Mouse (Mus musculus): ENCODE results near the gene Syt2. TPM values are rescaled to one million over a fixed set of nuclear protein-coding genes. Genes with fewer than 3 reads are reported as not detected.

Gene Syt2
- polyA plus RNA-seq, 1 experiment: not detected

DNA sequence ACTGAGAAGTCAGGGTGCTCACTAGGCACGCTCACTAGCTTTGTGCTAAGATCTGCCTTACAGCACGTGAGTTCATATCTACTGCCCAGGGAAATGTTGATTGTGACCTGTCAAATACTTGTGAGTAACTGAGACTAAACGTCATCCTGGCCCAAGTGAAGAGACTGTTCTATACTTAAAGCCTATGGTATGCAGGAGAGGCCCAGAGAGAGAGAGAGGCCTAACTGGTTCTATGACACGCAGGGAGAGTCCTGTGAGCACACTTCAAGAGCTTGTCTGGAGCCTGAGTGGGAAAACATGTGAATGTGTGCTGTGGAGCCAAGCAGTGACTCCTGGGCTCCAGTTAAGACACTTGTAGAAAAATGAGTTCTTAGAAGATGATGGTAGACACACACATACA, 137.5 kb downstream of the Syt2 start:
- no peaks in the 10 kb centered on the region for H3K36me3 ChIP-seq (ENCODE audit: control insufficient read depth, insufficient read depth, low read length)
- 93% methylated on average over 4 of the region's 4 CpGs for WGBS
- DNase-seq (ENCODE audit: low read depth in 1 of 2, low spot score in 2 of 2): no peak
- TF ChIP-seq POLR2A (IDR thresholded peaks at IDR 0.05; ENCODE audit: low read depth, low read length) (no peak), CTCF (IDR thresholded peaks at IDR 0.05; ENCODE audit: extremely low read depth, insufficient read depth, insufficient read length, insufficient replicate concordance) (no peak)
- H3K27me3 ChIP-seq (ENCODE audit: control insufficient read depth, insufficient read depth, low read length): no peaks in the 10 kb centered on the region; the same call in 1 of the 2 replicates
- H3K27ac ChIP-seq (ENCODE audit: insufficient read depth, low read length): no peak overlapping the region
- no peaks in the 10 kb centered on the region for H3K4me1 ChIP-seq (ENCODE audit: control insufficient read depth, insufficient read depth, insufficient read length)
- no peak overlapping the region for H3K4me3 ChIP-seq (ENCODE audit: extremely low read depth, insufficient read depth, insufficient read length)

DNA sequence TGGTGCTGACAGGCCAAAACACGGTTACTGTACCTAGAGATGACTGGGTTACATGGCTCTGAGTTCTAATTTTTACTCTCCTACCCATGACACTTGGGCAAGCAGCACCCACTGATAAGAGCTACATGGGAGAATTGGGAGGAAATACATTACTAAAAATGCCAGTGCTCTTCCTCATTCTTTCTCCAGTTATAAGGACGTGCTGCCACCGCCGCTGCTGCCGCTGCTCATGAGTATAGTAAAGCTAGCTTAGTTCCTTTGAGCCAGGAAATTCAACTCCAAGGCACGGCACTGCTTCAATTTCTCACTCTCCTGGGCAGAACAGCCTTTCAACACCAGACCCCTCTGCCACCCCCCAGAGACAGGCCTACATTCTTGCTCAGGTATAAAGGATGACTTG, 138.0 kb downstream of the Syt2 start:
- Histone ChIP-seq H3K27me3 (ENCODE audit: control insufficient read depth, insufficient read depth, low read length) (no peaks in the 10 kb centered on the region; the same call in 1 of the 2 replicates), H3K27ac (ENCODE audit: insufficient read depth, low read length) (no peak overlapping the region), H3K36me3 (ENCODE audit: control insufficient read depth, insufficient read depth, low read length) (no peaks in the 10 kb centered on the region), H3K4me1 (ENCODE audit: control insufficient read depth, insufficient read depth, insufficient read length) (no peaks in the 10 kb centered on the region), H3K4me3 (ENCODE audit: extremely low read depth, insufficient read depth, insufficient read length) (no peak overlapping the region)
- DNase-seq (ENCODE audit: low read depth in 1 of 2, low spot score in 2 of 2): no peak
- WGBS: 61% methylated on average over 6 of the region's 6 CpGs
- TF ChIP-seq CTCF (IDR thresholded peaks at IDR 0.05; ENCODE audit: extremely low read depth, insufficient read depth, insufficient read length, insufficient replicate concordance): no peak
- no peak for TF ChIP-seq POLR2A (IDR thresholded peaks at IDR 0.05; ENCODE audit: low read depth, low read length)

DNA sequence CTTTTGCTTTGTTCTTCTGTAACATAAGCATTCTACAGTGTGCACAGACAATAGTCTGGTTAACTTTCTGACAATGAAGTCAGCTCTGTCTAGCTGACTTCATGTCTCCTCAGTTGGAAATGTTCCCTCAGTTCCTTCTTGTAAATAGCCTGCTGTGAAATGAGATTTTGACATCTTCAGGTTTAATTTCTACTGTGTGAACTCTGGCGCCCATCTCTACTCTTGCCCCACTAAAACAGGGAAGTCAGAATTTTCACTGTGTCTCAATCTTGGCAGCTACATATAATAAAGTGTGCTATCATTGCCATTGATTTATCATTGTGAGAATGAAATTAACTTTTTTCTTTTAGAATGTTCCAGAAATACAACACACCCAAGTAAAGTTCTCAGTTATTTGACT, 138.4 kb downstream of the Syt2 start:
- H3K4me1 ChIP-seq (ENCODE audit: control insufficient read depth, insufficient read depth, insufficient read length): no peaks in the 10 kb centered on the region
- TF ChIP-seq POLR2A (IDR thresholded peaks at IDR 0.05; ENCODE audit: low read depth, low read length): no peak
- no peak for TF ChIP-seq CTCF (IDR thresholded peaks at IDR 0.05; ENCODE audit: extremely low read depth, insufficient read depth, insufficient read length, insufficient replicate concordance)
- no peak overlapping the region for H3K27ac ChIP-seq (ENCODE audit: insufficient read depth, low read length)
- H3K36me3 ChIP-seq (ENCODE audit: control insufficient read depth, insufficient read depth, low read length): no peaks in the 10 kb centered on the region
- no peak for DNase-seq (ENCODE audit: low read depth in 1 of 2, low spot score in 2 of 2)
- 86% methylated on average over 1 of the region's 1 CpGs for WGBS
- no peak overlapping the region for H3K4me3 ChIP-seq (ENCODE audit: extremely low read depth, insufficient read depth, insufficient read length)
- H3K27me3 ChIP-seq (ENCODE audit: control insufficient read depth, insufficient read depth, low read length): no peaks in the 10 kb centered on the region; the same call in 1 of the 2 replicates

DNA sequence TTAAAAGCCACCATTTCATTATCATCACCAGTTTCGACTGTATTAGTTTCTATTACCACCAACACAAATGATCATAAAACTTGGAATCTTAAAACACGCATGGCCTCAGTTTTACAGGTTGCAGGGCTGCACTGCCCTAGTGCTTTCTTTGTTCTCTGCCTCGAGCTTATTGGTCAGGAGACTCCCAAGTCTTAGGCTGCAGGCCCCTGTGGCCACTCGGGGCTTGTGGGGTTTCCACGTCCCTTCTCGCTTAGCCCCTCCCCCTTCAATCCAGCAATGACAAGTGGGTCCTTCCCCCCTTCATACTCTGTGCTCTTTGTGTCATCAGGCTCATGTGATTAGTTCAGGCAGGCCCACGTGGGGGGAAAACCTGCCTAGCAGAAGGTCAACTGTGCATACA, 141.6 kb downstream of the Syt2 start:
- H3K27ac ChIP-seq (ENCODE audit: insufficient read depth, low read length): no peak overlapping the region
- no peak for TF ChIP-seq CTCF (IDR thresholded peaks at IDR 0.05; ENCODE audit: extremely low read depth, insufficient read depth, insufficient read length, insufficient replicate concordance)
- TF ChIP-seq POLR2A (IDR thresholded peaks at IDR 0.05; ENCODE audit: low read depth, low read length): no peak
- no peak overlapping the region for H3K4me3 ChIP-seq (ENCODE audit: extremely low read depth, insufficient read depth, insufficient read length)
- 80% methylated on average over 7 of the region's 7 CpGs for WGBS
- H3K4me1 ChIP-seq (ENCODE audit: control insufficient read depth, insufficient read depth, insufficient read length): no peaks in the 10 kb centered on the region
- no peak for DNase-seq (ENCODE audit: low read depth in 1 of 2, low spot score in 2 of 2)
- H3K36me3 ChIP-seq (ENCODE audit: control insufficient read depth, insufficient read depth, low read length): no peaks in the 10 kb centered on the region
- H3K27me3 ChIP-seq (ENCODE audit: control insufficient read depth, insufficient read depth, low read length): no peaks in the 10 kb centered on the region; the same call in 1 of the 2 replicates

DNA sequence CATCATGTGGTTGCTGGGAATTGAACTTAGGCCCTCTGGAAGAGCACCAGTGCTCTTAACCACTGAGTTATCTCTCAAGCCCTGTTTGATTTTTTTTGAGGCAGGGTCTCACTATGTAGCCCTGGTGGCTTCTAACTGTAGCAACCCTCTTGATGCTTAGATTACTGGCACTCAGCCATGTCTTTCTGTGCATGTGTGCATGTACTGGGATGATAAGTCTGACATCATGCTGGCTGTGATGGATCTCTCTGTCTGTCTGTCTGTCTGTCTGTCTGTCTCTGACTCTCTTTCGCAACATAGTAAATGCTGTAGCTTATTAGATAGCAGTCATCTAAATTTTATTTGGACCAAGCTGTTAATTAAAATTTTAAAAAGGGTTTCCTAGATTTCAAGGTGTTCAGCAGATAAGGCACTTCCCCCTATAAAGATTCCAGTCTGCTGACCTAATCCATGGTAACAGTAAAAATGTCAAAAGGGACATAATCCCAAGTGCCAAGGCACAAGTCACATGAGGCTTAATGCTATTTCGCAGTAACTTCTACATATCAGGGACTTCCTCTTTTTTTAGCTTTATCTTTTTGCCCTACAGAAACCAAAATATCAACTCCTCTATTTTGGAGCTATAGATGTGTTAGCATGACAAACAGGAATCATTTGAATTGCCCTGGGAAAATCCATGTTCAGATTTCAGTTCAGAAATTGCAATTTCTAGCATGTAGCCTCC, 144.4 kb downstream of the Syt2 start:
- Histone ChIP-seq H3K27ac (ENCODE audit: insufficient read depth, low read length) (no peak overlapping the region), H3K36me3 (ENCODE audit: control insufficient read depth, insufficient read depth, low read length) (no peaks in the 10 kb centered on the region), H3K4me3 (ENCODE audit: extremely low read depth, insufficient read depth, insufficient read length) (no peak overlapping the region), H3K4me1 (ENCODE audit: control insufficient read depth, insufficient read depth, insufficient read length) (no peaks in the 10 kb centered on the region), H3K27me3 (ENCODE audit: control insufficient read depth, insufficient read depth, low read length) (no peaks in the 10 kb centered on the region; the same call in 1 of the 2 replicates)
- no peak for DNase-seq (ENCODE audit: low read depth in 1 of 2, low spot score in 2 of 2)
- WGBS: 61% methylated on average over 2 of the region's 2 CpGs
- no peak for TF ChIP-seq CTCF (IDR thresholded peaks at IDR 0.05; ENCODE audit: extremely low read depth, insufficient read depth, insufficient read length, insufficient replicate concordance)
- no peak for TF ChIP-seq POLR2A (IDR thresholded peaks at IDR 0.05; ENCODE audit: low read depth, low read length)

DNA sequence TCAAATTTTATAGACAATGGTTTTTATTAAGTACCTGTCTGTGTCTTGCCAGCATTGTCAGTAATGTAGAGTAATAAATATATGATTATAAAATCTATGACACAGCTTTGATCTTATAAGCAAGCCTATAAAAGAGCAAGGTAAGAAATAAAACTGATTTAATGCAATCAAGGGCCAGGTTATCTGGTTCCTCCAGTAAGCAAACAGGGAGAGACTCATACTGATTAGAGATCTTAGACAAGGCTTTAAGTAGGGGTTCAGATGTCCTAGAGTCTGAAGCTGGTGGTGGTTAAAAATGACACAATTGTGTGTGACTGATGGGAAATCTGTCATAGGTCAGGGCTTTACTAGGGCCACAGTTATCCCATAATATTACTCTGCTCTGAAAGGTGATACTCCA, 145.0 kb downstream of the Syt2 start:
- no peaks in the 10 kb centered on the region for H3K36me3 ChIP-seq (ENCODE audit: control insufficient read depth, insufficient read depth, low read length)
- H3K27me3 ChIP-seq (ENCODE audit: control insufficient read depth, insufficient read depth, low read length): no peaks in the 10 kb centered on the region; the same call in 1 of the 2 replicates
- no peak for TF ChIP-seq CTCF (IDR thresholded peaks at IDR 0.05; ENCODE audit: extremely low read depth, insufficient read depth, insufficient read length, insufficient replicate concordance)
- DNase-seq (ENCODE audit: low read depth in 1 of 2, low spot score in 2 of 2): no peak
- no peak overlapping the region for H3K4me3 ChIP-seq (ENCODE audit: extremely low read depth, insufficient read depth, insufficient read length)
- H3K4me1 ChIP-seq (ENCODE audit: control insufficient read depth, insufficient read depth, insufficient read length): no peaks in the 10 kb centered on the region
- no peak overlapping the region for H3K27ac ChIP-seq (ENCODE audit: insufficient read depth, low read length)

DNA sequence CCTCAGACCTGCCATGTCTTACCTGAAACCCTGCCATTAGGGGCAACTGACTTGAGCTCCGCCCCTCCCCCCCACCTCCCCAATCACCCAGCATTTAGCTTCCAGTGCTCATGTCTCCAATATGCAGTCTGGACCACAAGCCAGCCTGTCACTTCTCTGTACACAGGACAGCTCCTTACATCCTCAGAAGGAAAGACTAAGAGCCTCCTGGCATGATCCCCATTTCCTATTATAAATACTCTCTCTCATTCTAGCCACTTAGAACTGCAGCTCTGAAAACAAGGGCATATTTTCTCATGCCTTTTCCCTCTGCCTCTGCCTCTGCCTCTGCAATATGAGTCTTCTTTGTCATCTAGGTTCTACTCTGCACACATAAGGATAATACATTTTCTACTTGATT, 149.6 kb downstream of the Syt2 start:
- H3K27me3 ChIP-seq (ENCODE audit: control insufficient read depth, insufficient read depth, low read length): no peaks in the 10 kb centered on the region
- no peak overlapping the region for H3K27ac ChIP-seq (ENCODE audit: insufficient read depth, low read length)
- no peak for DNase-seq (ENCODE audit: low read depth in 1 of 2, low spot score in 2 of 2)
- no peaks in the 10 kb centered on the region for H3K36me3 ChIP-seq (ENCODE audit: control insufficient read depth, insufficient read depth, low read length)
- 91% methylated on average over 1 of the region's 1 CpGs for WGBS
- no peak overlapping the region for H3K4me3 ChIP-seq (ENCODE audit: extremely low read depth, insufficient read depth, insufficient read length)
- no peaks in the 10 kb centered on the region for H3K4me1 ChIP-seq (ENCODE audit: control insufficient read depth, insufficient read depth, insufficient read length)
- no peak for TF ChIP-seq CTCF (IDR thresholded peaks at IDR 0.05; ENCODE audit: extremely low read depth, insufficient read depth, insufficient read length, insufficient replicate concordance)
- TF ChIP-seq POLR2A (IDR thresholded peaks at IDR 0.05; ENCODE audit: low read depth, low read length): no peak

Measured in spleen, adult 2 months (tissue).